ENCODE assay signal across 18 mouse cellular contexts in genomic region chr8:92080852-92081251, GRCm38 (mm10).
A peak's percentile ranks its signal among the peaks of the same experiment; 100 is the strongest.
DNase-seq lines count a peak whose midpoint lies in the region; ATAC-seq and TF ChIP-seq lines count a peak whose summit lies in the region.
"Had no signal": no experiment of that assay in that cellular context is flagged by ENCODE, and none has a peak within 500 bp of the region (broad histone marks: within the 10 kb centered on the region; RNA-seq: fewer than 3 reads in every experiment).

No protein-coding gene starts in this region.

- peaks cover 17% of the 10 kb centered on the region for H3K4me1 ChIP-seq in forebrain, embryonic 15.5 days
- H3K4me1 ChIP-seq: heart, embryonic 15.5 days; limb, embryonic 13.5 days had no signal

- H3K4me2 ChIP-seq in forebrain, embryonic 15.5 days (replicated peaks): no peak overlapping the region
- H3K4me2 ChIP-seq: heart, embryonic 15.5 days; limb, embryonic 13.5 days; neural tube, embryonic 12.5 days had no signal

- 24% methylated on average over 8 of the region's 8 CpGs for WGBS in forebrain, embryonic 15.5 days

- no peaks in the 10 kb centered on the region for H3K9me3 ChIP-seq in forebrain, embryonic 15.5 days
- H3K9me3 ChIP-seq: heart, embryonic 15.5 days; limb, embryonic 13.5 days; neural tube, embryonic 12.5 days had no signal

- no peak overlapping the region for H3K4me3 ChIP-seq in layer of hippocampus, adult 2 months
- H3K4me3 ChIP-seq in forebrain, embryonic 15.5 days: no peak overlapping the region
- H3K4me3 ChIP-seq: heart, embryonic 15.5 days; limb, embryonic 13.5 days; neural tube, embryonic 12.5 days had no signal

- ATAC-seq in forebrain, embryonic 15.5 days (replicated peaks): peak; percentile 72
- no peak for ATAC-seq in megakaryocyte-erythroid progenitor cell, adult 5-6 weeks (replicated peaks; ENCODE audit: low FRiP score, low TSS enrichment, poor library complexity, severe bottlenecking)
- ATAC-seq: liver, postnatal 0 days; Patski had no signal

- no peak overlapping the region for H3K27ac ChIP-seq in layer of hippocampus, adult 2 months
- no peak overlapping the region for H3K27ac ChIP-seq in forebrain, embryonic 15.5 days (replicated peaks)
- H3K27ac ChIP-seq: heart, embryonic 15.5 days; limb, embryonic 13.5 days; macrophage; neural tube, embryonic 12.5 days had no signal

- H3K27me3 ChIP-seq in forebrain, embryonic 15.5 days: peaks cover 64% of the 10 kb centered on the region
- H3K27me3 ChIP-seq: heart, embryonic 15.5 days; neural tube, embryonic 12.5 days had no signal

- no peaks in the 10 kb centered on the region for H3K36me3 ChIP-seq in forebrain, embryonic 15.5 days
- H3K36me3 ChIP-seq: heart, embryonic 15.5 days; limb, embryonic 13.5 days; neural tube, embryonic 12.5 days had no signal

- no peak for TF ChIP-seq CTCF in layer of hippocampus, adult 2 months (conservative IDR thresholded peaks at IDR 0.05)

- H3K9ac ChIP-seq in forebrain, embryonic 15.5 days (replicated peaks): no peak overlapping the region
- H3K9ac ChIP-seq: heart, embryonic 15.5 days; limb, embryonic 13.5 days; liver, postnatal 0 days; neural tube, embryonic 12.5 days had no signal

- peak; percentile 30 to 37 for DNase-seq in cerebellum, postnatal 14 days
- DNase-seq in cerebellum, adult 11-12 months: no peak
- DNase-seq in layer of hippocampus, adult 2 months (ENCODE audit: low spot score in 2 of 2): peak; percentile 12 to 13
- no peak for DNase-seq in layer of hippocampus, postnatal 25 days (ENCODE audit: extremely low spot score in 1 of 2, low spot score in 1 of 2)
- peak; percentile 80 for DNase-seq in retina, postnatal 1 day
- no peak for DNase-seq in thymus, postnatal 0 days (ENCODE audit: low spot score)
- DNase-seq: cerebellum, postnatal 25 days; gastrocnemius, postnatal 36 days; liver, postnatal 0 days; midbrain, embryonic 14.5 days; thymus, postnatal 14 days had no signal

Comparison
In these comparisons a context has a peak if more than half of its experiments do, and no peak if none do; other contexts are left out.
1. DNase-seq: peak in cerebellum, postnatal 14 days (2 of 2), layer of hippocampus, adult 2 months (2 of 2) and retina, postnatal 1 day (single experiment); none in cerebellum, adult 11-12 months (single experiment), layer of hippocampus, postnatal 25 days (0 of 2) and thymus, postnatal 0 days (single experiment).